Mouse (Mus musculus): ENCODE measurements around the gene Gbx1. TPM values are rescaled to one million over a fixed set of nuclear protein-coding genes. Genes with fewer than 3 reads are reported as not detected.

Gene Gbx1
- total and polyA plus RNA-seq, 3 experiments: 0.08 to 0.49 TPM; not detected in 1

- DNase-seq (ENCODE audit: low read depth, low spot score): no peak
- no peak overlapping the region for H3K27ac ChIP-seq (ENCODE audit: control insufficient read depth, low read depth, low read length)
- no peak for TF ChIP-seq HCFC1 (IDR thresholded peaks at IDR 0.05; ENCODE audit: low read depth, low read length)
- peak in 1 of 3 experiments; percentile 10; a peak in 1 of 6 replicates for TF ChIP-seq CTCF (IDR thresholded peaks at IDR 0.05 in 2 of 3, conservative IDR thresholded peaks at IDR 0.05 in 1 of 3; ENCODE audit: control insufficient read depth in 1 of 3, insufficient read depth in 1 of 3, low read depth in 2 of 3, low read length in 3 of 3, poor library complexity in 1 of 3, severe bottlenecking in 1 of 3)
- no peak overlapping the region for H3K9ac ChIP-seq (ENCODE audit: control insufficient read depth, low read depth, low read length, poor library complexity, severe bottlenecking)
- H3K79me2 ChIP-seq (ENCODE audit: control insufficient read depth, insufficient read depth, low read length, poor library complexity): peaks cover 20% of the 10 kb centered on the region
- H3K9me3 ChIP-seq (replicated peaks; ENCODE audit: insufficient read depth, low read length): no peaks in the 10 kb centered on the region
- no peaks in the 10 kb centered on the region for H3K27me3 ChIP-seq (ENCODE audit: control insufficient read depth in 1 of 2, insufficient read depth in 2 of 2, low read length in 2 of 2)
- 0 out of 4 replicates have a peak, but pooled peaks cover 0 to 2% of the 10 kb centered on the region in 2 experiments for H3K4me1 ChIP-seq (ENCODE audit: control insufficient read depth in 1 of 2, insufficient read depth in 2 of 2, low read length in 2 of 2)
- peaks cover 0 to 8% of the 10 kb centered on the region in 2 experiments; a peak in 3 of 4 replicates for H3K36me3 ChIP-seq (ENCODE audit: control insufficient read depth in 1 of 2, insufficient read depth in 2 of 2, low read length in 2 of 2)
- no peak overlapping the region for H3K4me3 ChIP-seq (ENCODE audit: control insufficient read depth in 1 of 2, insufficient read depth in 1 of 2, low read depth in 2 of 2, low read length in 2 of 2)
Measured at GRCm38 (mm10) chr5:24474025-24474722, 52.8 kb downstream of the Gbx1 start.

- Histone ChIP-seq H3K36me3 (ENCODE audit: control insufficient read depth in 1 of 2, insufficient read depth in 2 of 2, low read length in 2 of 2) (peaks cover 0 to 5% of the 10 kb centered on the region in 2 experiments; a peak in 3 of 4 replicates), H3K4me3 (ENCODE audit: control insufficient read depth in 1 of 2, insufficient read depth in 1 of 2, low read depth in 2 of 2, low read length in 2 of 2) (no peak overlapping the region), H3K9me3 (replicated peaks; ENCODE audit: insufficient read depth, low read length) (no peaks in the 10 kb centered on the region), H3K27ac (ENCODE audit: control insufficient read depth, low read depth, low read length) (no peak overlapping the region), H3K9ac (ENCODE audit: control insufficient read depth, low read depth, low read length, poor library complexity, severe bottlenecking) (no peak overlapping the region), H3K79me2 (ENCODE audit: control insufficient read depth, insufficient read depth, low read length, poor library complexity) (peaks cover 23% of the 10 kb centered on the region), H3K4me1 (ENCODE audit: control insufficient read depth in 1 of 2, insufficient read depth in 2 of 2, low read length in 2 of 2) (0 out of 4 replicates have a peak, but pooled peaks cover 0 to 2% of the 10 kb centered on the region in 2 experiments), H3K27me3 (ENCODE audit: control insufficient read depth in 1 of 2, insufficient read depth in 2 of 2, low read length in 2 of 2) (no peaks in the 10 kb centered on the region)
- no peak for DNase-seq (ENCODE audit: low read depth, low spot score)
- no peak for TF ChIP-seq CHD2 (IDR thresholded peaks at IDR 0.05; ENCODE audit: low read length)
Measured at GRCm38 (mm10) chr5:24472884-24473619, 54.0 kb downstream of the Gbx1 start.

GRCm38 (mm10) chr5:24470600-24470999 lies 56.4 kb downstream of the Gbx1 start:
- Histone ChIP-seq H3K4me1 (ENCODE audit: control insufficient read depth in 1 of 2, insufficient read depth in 2 of 2, low read length in 2 of 2) (0 out of 4 replicates have a peak, but pooled peaks cover 0 to 2% of the 10 kb centered on the region in 2 experiments), H3K4me3 (ENCODE audit: control insufficient read depth in 1 of 2, insufficient read depth in 1 of 2, low read depth in 2 of 2, low read length in 2 of 2) (no peak overlapping the region), H3K9me3 (replicated peaks; ENCODE audit: insufficient read depth, low read length) (no peaks in the 10 kb centered on the region), H3K27me3 (ENCODE audit: control insufficient read depth in 1 of 2, insufficient read depth in 2 of 2, low read length in 2 of 2) (no peaks in the 10 kb centered on the region), H3K36me3 (ENCODE audit: control insufficient read depth in 1 of 2, insufficient read depth in 2 of 2, low read length in 2 of 2) (peaks cover 0 to 2% of the 10 kb centered on the region in 2 experiments; a peak in 1 of 4 replicates), H3K79me2 (ENCODE audit: control insufficient read depth, insufficient read depth, low read length, poor library complexity) (peaks cover 34% of the 10 kb centered on the region), H3K27ac (ENCODE audit: control insufficient read depth, low read depth, low read length) (no peak overlapping the region), H3K9ac (ENCODE audit: control insufficient read depth, low read depth, low read length, poor library complexity, severe bottlenecking) (no peak overlapping the region)
- TF ChIP-seq ZC3H11A (IDR thresholded peaks at IDR 0.05; ENCODE audit: low read depth, low read length) (peak; percentile 54; the same call in 1 of the 2 replicates), RAD21 (IDR thresholded peaks at IDR 0.05; ENCODE audit: low read depth, low read length) (peak; percentile 75), MXI1 (IDR thresholded peaks at IDR 0.05; ENCODE audit: low read depth, low read length) (no peak), SMC3 (IDR thresholded peaks at IDR 0.05; ENCODE audit: low read depth, low read length) (peak; percentile 77), JUND (IDR thresholded peaks at IDR 0.05; ENCODE audit: low read depth, low read length) (no peak), MYB (IDR thresholded peaks at IDR 0.05; ENCODE audit: low read depth, low read length) (no peak), USF2 (IDR thresholded peaks at IDR 0.05; ENCODE audit: borderline replicate concordance in 1 of 2, insufficient read depth in 1 of 2, low read depth in 1 of 2, low read length in 2 of 2) (no peak), POLR2A (IDR thresholded peaks at IDR 0.05; ENCODE audit: control insufficient read depth in 1 of 2, insufficient read depth in 1 of 2, low read depth in 1 of 2, low read length in 2 of 2, poor library complexity in 1 of 2) (no peak), CTCF (IDR thresholded peaks at IDR 0.05 in 2 of 3, conservative IDR thresholded peaks at IDR 0.05 in 1 of 3; ENCODE audit: control insufficient read depth in 1 of 3, insufficient read depth in 1 of 3, low read depth in 2 of 3, low read length in 3 of 3, poor library complexity in 1 of 3, severe bottlenecking in 1 of 3) (peak; percentile 82 to 98 (median 83)), TAL1 (IDR thresholded peaks at IDR 0.05; ENCODE audit: low read length) (no peak), POLR2AphosphoS5 (IDR thresholded peaks at IDR 0.05; ENCODE audit: borderline replicate concordance, low read depth, low read length) (no peak)
- peak; percentile 77 for DNase-seq (ENCODE audit: low read depth, low spot score)

All from MEL (cell line).